Mouse (Mus musculus) liver, postnatal 0 days (tissue): ENCODE results near the gene Cfap46.

Experiments
- CTCF ChIP-seq: sonication (generic); IDR thresholded peaks from 2 replicates; pipeline ENCODE4 v1.5.1; 2016; ENCODE audit warnings: antibody characterized with exemption, low read depth
- EP300 ChIP-seq: IDR thresholded peaks from 2 replicates; pipeline ENCODE4 v1.6.1; 2016; ENCODE audit warnings: antibody characterized with exemption, low read depth, mild to moderate bottlenecking

DNA sequence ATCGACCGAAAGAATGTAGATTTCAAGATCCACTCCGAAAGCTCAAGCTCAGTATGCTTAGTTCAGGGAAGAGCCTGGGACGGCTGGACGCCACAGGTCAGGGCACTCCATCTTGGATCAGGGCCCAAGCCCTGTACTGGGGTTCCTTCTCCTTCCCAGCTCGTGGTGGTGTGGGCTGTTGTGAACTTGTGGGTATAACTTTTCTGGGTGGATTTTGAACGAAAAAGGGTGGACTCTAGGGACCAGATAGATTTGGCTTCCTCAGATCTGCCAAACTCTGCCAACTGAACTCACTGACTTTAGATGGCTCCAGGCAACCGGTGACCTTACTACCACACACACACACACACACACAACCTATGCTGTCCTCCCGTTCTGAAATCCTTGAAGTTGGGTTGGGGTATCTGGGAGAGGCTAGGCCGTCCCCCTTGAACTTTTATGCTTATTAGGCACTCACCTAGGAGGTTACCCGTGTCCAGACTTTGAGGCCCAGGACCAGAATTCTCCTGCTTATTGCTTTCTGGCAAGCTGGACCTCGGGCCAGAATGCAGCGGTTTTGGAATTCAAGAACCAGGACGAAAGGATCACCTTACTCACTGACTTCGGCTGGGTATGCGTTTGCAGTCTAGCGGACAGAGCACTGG, 100.4 kb downstream of the Cfap46 start:
- TF ChIP-seq CTCF (no peak), EP300 (no peak)
